Mouse (Mus musculus): ENCODE measurements at regions not wholly inside any gene's neighbourhood (a gene's known extent, or its start where the extent isn't known, plus 50 kb on each side); places are given as distances from the start of the nearest gene placed in this dataset.

DNA sequence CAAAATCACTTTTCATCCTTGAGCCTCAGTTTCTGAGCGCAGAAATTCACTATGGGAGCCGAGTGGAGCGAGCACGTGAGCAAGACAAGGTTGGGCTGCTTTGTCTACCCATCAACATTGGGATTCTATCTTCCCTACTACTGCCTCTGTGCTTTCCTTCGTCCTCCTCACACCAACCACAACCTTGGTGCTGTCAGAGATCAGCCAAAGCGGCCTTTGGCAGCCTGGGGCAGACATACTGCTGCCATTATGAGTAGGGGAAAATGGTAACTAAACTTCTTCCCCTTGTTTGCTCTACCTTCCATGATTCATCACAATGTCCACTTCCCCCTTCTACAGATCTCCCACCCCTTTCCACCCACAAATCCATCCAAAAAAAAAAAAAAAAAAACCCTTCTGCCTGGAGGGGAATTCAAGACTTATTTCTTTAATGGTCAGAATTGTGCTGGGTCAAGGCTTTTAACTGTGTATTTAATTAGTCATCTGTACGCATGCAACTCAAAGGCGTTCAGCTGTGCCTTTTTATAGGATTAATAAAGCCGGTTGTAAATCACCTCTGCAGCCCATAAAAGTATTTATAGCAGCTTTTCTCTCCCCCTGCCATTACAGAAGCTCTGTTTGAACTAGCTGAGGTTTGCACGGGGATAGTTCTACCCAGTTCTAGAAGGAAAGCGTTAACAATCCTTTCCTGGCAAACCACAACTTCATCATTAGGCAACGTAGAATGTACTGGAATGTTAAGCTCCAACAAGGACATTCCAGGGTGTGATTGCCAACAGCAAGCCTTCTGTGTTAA, 340.4 kb downstream of the Pik3r1 start:
- DNase-seq (ENCODE audit: low spot score): no peak

DNA sequence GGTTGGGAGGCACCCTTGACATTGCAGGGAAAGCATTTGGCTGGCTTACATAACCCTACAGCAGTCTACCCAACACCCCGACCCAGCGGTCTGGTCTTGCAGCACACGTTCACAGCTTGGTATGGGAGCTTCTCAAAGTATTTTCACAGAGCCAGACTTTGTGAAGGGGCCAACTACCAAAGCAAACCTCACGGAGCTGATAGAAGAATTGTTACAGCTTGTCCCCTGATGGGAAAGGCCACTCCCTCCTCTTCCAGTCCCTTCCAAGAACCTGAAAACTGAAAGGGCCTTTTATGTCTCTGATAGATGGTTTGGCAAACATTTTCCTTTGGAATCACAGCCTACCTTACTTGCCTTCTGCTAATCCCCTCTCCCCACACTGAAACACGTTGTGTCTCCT, 341.6 kb downstream of the Pik3r1 start:
- no peak for DNase-seq (ENCODE audit: low spot score)

DNA sequence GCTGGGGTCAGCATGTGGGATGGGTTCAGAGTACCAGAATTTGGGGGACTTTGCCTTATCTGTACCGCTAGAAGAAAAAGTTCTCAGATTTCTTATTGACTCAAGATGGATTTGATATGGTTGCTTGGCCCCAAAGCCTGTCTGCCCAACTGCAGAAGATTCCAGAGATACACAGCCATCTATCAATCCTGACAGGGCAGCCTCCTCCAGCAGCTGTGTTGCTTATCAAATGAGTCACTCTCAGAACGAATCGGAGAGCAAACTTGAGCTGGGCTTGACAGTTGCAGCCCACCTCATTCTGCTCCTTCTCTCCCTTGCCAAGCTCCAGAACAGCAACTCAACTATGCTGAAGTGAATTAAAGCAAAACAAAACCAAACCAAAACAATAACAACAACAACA, 345.9 kb downstream of the Pik3r1 start:
- no peak for DNase-seq (ENCODE audit: low spot score)

DNA sequence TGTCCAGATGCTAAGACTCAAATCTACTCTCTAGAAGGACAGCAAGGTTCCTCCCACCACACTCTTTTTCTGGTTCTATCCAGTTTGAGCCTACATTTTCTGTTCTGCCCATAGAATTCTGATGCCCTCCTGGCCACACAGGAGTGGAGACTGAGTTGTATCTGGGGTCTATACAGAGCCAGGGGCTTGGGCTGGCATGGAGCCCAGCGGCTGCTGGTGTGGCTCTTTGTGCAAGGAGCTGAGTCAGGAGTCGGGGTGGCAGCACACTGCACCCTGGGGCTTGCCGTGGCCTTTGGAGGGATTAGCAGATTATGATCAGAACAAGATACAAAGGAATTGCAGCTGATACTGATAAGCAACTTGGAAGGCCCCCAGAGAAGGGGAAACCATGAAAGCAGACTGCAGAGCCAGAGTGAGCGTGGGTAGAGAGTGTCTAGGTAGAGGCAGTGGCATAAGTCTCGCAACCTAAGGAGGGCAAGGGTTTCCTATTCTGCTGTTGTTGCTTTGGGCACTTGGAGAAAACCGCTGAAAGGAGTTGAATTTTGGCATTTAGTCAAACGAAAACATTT, 348.5 kb downstream of the Pik3r1 start:
- no peak for DNase-seq (ENCODE audit: low spot score)

DNA sequence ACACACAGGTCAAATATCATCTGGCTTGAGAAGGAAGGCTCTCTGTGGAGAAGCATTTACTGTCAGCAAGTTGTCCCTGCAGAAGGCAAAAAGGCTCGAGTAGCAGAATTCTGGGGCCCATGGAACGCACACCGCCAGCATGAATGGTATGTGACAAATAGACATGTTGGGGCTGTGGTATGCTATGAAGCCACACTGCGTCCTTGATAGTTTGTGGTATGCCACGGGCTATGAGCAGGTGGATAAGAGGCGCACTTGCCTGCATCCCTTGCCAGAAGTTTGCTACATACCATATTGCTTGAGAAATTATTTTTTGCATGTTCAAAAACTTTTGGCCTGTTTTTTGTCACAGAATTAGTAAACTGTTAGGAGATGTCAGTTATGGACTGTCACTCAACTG, 349.7 kb downstream of the Pik3r1 start:
- DNase-seq (ENCODE audit: low spot score): no peak

DNA sequence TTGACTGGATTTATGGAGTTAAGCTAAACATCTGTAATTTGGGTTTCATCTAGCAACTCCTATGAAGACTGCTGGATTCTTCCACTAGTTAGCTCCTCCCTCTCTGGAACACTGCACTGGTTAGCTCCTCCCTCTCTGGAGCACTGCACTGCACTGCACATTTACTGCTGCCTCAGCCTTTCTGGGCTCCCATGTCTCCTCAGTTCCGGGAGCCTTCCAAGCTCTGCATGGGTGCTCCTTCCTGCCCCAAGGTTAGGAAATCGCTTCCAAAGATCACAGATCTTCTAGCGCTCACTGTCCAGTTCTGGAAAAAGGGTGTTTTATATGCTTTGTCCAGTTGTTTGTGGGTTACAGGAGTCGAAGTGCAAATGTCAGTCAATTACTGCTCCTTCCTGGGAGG, 359.1 kb downstream of the Pik3r1 start:
- no peak for DNase-seq (ENCODE audit: low spot score)

DNA sequence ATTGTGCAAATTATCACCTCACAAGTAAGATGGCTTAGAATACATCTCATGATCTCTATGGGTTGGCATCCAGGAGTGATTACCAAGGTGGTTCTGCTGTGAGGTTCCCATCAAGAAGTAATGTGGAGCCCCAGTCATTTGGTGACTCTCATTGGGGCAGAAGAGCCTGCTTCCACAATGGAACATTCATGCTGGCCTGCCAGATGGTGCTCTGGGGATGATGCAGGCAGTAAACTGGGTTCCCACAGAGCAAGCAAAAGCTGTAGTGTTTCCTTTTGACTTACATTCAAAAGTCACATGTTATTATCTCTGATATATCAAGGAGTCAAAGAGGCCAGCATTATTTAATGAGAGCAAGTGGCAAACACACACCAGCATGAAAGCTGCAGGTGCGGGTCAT, 360.4 kb downstream of the Pik3r1 start:
- no peak for DNase-seq (ENCODE audit: low spot score)

DNA sequence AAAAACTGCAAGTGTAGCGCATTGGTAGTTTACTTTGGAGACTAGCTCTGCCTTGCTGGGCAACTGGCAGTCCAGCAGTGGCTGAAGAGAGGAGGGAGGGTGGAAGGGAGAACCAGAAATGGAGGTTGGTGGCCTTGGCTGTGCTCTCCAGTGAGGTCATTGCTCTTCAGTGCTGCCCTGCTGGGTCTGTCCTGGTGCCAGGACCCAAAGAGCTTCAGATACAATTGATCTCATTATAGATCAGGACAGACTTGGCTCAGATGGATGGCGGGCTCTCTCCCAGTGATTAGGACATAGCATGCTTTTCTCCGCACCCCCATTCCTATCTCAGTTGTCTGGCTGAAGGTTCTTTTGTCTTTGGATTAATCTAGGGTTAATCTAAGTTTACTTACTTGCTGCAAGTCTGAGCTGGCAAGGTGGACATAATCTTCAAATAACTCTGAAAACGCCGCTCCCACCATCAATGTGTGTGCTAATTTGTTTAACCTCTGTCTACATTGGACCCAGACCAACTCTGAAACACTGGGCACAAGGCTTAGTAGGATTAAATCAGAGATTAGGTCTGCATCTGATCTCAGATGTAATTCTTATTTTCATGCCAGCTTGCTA, 394.3 kb downstream of the Pik3r1 start:
- no peak for DNase-seq (ENCODE audit: low spot score)

DNA sequence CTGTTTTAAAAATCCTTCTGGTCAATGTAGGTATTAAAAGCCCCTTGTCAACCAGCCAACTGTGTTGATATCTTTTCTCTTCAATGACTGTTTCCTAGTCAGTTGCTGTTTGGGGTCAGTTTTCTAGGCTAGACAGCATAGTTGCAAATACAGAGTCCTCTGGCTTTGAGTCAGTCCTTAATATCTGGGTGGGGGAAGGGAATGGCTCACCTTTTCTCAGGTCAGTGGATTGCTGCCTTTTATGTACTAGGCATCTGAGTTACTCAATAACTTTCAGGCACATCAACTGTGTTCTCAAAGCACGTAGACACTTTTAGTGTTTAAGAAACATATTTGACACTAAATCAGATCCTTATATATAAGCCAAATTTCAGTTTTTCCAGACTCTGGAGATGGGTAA, 396.1 kb downstream of the Pik3r1 start:
- DNase-seq (ENCODE audit: low spot score): no peak

DNA sequence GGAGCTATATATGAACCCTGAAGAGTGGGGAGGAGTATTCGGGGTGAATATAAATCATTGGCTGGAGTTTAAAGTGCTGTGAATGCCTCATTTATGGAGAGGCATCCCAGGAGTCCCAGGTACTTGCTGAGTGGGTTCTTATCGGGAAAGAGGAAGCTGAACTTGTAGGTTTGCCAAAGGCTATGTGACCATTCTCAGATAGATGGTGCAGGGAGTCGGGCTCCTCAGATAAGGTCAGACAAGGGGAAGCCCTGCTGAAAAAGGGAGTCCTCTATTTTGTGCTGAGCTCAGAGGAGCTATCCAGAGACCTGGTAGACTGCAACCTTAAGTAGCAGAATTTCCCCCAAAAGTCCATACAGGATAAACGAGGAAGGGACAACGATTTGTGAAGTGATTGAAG, 399.8 kb downstream of the Pik3r1 start:
- no peak for DNase-seq (ENCODE audit: low spot score)

DNA sequence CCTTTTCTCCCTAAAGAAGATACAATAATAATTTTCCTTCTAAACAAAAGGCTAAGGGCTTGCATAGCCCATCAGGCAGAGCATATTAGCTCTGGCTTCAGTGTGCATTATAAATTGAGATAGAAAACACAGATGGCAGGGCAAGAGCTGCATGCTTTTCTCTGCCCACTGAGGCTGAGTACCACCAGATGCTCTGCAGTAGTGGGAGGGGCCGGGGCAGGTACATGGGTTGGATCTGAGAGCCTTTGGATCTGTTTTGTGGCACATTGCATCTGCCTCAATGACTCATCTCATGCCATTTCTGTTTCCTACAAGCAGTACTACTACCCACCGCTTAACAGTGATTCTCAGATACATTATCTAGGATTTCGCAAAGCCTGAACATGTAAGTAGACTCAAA, 412.7 kb downstream of the Pik3r1 start:
- no peak for DNase-seq (ENCODE audit: low spot score)

DNA sequence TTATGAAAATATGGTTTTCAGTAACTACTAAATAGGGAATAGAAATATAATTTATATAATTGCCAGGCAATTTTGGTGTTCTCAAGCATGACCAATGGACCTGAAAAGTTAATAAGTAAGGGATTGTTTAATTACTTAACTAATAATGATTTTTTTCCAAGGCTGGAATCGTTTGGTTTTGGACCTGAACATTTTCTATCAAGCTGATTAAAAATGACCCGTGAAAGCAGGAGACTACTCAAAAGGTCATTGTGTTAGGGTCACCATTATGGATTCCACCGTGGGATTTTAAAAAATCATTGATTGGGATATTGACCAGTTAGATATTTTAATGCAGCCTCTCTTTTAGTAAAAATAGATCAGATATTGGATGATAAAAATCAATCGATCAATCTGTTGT, 416.9 kb downstream of the Pik3r1 start:
- no peak for DNase-seq (ENCODE audit: low spot score)

DNA sequence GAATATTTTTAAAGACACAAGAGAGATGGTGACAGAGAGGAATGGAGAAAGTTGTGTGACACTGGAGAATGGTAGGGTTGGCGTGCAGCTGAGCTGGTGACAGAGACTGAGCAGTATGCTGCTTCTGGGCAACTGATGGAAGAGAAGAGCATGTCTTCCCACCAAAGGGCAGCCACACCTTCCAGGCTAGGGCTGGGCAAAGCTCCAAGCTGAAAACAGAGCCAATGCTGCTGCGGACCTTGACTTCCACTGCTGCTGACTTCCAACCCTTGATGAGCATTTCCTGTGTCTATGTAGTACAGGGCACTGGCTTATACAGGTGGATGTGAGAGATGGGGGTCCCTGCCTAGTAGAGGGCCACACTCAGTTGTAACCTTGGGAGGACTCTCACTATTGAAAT, 418.7 kb downstream of the Pik3r1 start:
- no peak for DNase-seq (ENCODE audit: low spot score)

DNA sequence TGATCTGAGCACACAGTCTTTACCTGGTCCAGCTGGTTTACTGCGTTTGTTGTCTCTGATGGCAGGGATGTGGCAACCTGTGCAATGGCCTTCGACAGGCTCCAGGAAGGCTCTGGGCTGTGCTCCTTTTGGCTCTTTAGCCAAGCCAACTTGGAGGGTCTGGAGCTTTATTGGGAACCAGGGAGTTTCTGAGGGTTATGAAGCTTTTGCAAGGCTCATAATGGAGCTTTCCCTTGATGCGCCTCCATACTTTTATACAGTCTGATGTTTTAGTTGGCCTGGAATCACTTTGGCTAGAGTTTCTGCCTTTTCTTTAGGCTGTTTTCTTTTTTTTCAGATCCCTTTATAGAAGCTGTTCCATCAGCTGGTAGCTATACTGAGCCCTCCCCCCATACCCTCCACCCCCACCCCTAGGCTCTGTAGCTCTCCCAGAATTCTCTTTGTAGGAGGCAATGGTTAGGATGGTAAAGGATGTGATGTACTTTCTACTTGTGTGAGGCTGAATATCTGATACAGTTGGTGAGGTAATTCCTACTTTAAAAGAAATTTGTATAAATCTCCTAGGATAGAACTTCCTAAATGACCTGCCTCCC, 429.6 kb downstream of the Pik3r1 start:
- no peak for DNase-seq (ENCODE audit: low spot score)

DNA sequence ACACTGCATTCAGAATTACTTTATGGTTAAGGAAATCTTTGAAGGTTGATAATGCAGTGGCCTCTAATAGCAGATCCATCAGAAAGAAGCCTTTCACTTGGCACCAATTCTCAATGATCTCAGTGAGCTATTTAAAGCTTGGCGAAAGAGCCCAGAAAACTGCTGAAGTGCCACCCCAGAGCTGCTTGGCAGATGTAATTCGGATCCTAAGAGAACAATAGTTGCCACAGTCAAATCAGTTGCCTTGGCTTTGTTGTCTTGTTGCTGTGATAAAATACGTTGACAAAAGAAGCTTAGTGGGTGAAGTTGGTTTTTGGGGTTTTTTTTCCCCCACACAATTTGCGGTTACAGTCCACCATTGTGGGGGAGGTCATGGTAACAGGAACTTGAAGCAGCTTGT, 449.4 kb downstream of the Pik3r1 start:
- no peak for DNase-seq (ENCODE audit: low spot score)

DNA sequence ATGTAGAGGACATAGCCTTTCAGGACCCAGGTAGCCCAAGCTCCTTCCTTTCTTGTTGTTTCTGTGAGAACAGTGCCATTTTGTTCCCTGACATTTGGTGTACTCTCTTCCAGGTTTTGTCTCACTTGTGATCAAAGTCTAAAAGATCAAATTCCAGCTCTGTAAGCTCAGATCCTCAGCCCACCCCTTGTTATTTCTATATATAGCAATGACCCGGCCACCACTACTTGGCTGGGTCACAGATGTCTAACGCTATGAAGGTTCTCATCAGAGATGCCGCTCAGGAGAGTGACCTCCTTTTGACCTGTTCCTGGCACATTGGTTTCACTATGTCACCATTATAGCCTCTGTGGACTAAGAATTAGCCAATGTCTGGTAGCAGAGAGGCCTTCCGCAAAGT, 451.7 kb downstream of the Pik3r1 start:
- no peak for DNase-seq (ENCODE audit: low spot score)

DNA sequence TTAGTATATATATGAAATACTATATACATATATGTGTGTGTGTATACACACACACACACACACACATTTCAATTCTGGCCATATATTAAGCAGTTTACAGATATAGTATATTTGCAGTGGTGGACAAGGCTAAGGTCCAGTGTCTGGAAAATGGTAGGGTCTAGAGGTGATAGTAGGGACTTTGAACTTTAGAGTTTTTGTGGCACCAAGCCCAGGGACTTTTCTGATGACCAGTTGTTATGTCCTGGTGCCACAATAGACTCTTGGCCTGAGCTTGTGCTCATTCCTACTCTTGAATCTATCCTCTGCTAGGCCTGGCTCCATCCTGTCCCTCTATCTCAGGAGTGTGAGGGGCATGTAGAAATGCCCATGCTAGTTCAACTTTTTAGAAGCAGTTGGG, 454.0 kb downstream of the Pik3r1 start:
- DNase-seq (ENCODE audit: low spot score): no peak

DNA sequence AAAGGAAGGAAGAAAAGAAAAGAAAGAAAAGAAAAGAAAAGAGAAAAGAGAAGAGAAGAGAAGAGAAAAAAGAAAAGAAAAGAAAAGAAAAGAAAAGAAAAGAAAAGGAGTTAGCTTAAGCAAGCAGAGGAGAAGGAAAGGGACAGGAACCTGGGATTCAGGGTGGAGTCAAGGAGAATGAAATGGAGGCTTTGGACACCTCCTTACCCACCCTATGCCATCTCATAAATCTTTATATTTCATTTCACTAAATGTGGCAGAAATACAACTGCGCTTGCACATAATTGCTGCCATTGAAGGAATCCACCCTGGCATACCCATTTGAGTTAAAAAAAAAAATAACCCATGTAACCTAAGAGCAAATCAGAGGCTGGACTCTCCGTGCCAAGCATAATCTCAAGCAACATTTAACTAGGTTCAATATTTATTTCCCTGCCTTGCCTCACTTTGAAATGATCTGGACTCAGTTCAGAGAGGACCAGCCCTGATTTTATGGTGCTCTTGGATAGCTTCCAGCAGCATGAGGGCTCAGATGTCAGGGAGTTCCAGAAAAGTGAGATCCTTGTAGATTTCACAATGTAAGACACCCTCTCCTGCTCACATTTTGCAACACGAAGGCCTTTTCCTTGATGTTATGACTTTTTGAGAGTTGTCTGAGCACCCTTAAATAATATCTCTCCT, 456.2 kb downstream of the Pik3r1 start:
- DNase-seq (ENCODE audit: low spot score): no peak

DNA sequence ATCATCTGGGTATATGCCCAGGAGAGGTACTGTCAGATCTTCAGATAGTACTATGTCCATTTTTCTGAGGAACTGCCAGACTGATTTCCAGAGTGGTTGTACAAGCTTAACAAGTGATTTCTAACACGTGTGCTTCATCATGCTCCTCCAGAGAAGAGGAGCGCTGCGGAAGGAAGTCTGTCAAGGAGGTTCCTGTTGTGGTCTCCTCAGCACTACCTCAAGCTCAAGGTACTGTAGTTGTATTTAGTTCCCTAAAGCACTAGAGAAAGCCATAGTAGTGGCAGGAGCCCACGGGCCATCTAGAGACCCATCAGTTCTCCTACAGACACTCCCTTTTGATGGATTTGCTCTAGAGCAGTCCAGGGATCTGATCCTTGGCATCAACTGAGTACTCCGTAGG, 459.3 kb downstream of the Pik3r1 start:
- DNase-seq (ENCODE audit: low spot score): no peak

DNA sequence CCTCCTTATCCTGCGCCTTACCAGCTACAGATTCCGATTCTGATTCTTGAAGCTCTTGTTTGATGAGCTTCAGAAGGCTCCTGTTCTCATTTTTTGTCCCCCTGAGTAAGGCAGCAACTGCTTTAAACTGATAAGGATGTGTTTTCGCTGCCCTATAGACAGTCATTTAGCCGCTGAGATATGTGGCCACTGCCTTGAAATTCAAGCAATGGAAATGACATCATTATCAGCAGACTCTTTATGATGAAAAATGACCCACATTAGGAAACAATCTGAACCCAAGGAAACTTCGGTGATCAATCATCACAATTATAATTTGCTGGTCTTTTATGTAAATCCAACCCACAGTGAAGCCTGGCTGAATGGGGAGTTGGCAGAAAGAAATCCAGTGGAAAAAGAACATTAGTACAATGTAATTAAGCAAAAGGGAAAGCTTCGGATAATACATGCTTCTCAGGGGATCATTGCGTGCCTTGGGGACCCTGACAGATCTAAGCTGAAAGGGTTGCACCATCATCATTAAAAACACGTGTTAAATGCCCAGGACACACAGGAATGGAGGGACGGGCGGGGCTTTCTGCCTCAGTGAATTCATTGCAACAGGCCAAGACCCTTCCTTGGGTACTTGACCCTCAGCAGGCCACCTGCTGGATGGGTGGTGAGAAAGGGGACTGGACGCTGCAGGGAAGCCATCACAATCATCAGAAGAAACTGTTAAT, 462.2 kb downstream of the Pik3r1 start:
- DNase-seq (ENCODE audit: low spot score): no peak

DNA sequence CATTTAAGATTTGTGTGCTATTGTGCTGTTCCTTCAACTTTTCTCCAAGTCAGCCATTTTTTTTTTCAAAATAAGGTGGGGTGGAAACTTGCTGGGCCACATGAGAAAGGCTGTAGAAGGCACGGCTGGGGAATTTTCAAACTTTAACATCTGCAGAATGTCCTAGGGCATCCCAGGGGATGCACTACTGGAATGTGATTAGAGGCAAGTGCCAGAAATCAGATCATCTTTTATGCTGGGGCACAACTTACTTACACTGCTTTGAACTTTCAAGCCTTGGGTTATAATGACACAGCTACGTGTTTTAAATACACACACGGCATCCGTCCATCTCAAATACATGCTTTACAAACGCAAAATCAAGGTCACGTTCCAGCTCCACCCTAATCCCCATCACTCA, 463.0 kb downstream of the Pik3r1 start:
- no peak for DNase-seq (ENCODE audit: low spot score)

DNA sequence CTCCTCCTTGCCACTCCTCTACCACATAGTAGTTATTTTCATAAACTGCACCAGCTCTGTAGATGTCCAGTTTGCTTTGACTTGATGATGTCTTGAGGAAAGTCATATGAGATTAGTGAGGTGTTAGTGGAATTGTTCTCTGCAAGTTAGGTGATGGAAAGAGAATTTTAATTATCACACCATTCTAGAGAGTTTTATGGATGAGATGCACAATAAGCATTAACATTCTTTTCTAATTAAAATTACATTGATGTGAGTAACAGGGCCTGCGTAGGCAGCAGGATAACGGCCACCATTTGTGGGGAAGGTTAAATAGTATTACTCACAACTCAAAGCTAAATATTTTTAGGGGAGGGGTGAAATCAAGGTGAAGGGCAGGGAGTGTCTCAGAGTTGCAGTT, 466.7 kb downstream of the Pik3r1 start:
- no peak for DNase-seq (ENCODE audit: low spot score)
